Mouse (Mus musculus): Measurements from ENCODE around the gene Abcg2. TPM values are rescaled to one million over a fixed set of nuclear protein-coding genes. Genes with fewer than 3 reads are reported as not detected.

Abcg2 gene
- polyA plus RNA-seq, 1 experiment from 2014 or later = 59.7 TPM

DNA sequence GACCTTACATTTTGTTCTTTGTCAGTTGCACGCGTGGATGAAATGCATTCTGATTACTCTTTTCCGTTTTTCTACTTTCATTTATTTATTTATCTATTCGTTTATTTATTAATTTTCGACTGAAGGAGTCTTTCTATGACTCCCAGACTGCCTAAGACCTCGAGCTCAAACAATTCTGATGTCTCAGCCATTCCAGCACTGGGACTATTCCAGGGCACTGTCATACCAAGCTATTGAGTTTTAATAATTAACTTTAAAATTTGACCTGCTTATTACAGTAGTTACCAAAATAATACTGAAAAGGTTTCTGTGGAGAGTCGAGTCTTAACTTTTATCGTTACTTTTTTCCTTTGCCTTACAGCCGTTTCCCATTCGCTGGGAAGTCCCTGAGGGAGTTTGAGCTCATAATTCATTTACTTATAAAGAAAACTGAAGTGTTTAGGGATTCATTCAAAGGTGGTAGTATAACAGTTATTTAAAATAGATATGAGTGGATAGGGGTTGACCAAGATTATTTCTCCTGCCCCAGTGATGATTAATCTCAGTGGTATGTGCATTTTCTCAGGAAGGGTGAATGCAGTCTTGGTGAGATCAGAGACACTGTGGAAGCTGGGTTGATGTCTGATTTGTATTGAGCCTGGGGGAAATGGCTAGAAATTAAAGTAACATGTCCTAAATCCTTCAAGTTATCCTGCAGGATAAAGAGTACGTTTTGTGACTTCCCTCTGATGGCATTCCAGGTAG is 56.9 kb downstream of the Abcg2 start:
- H3K36me3 ChIP-seq (replicated peaks; ENCODE audit: control insufficient read depth, insufficient read depth, low read depth, low read length) = no peaks in the 10 kb centered on the region
- 41% methylated on average over 11 of the region's 11 CpGs for WGBS
- peak overlapping the region; percentile 60 for H3K4me3 ChIP-seq (ENCODE audit: low read depth, low read length)
- H3K27ac ChIP-seq (replicated peaks; ENCODE audit: low read depth, low read length) = no peak overlapping the region
- H3K9ac ChIP-seq (replicated peaks; ENCODE audit: low read length) = no peak overlapping the region
- no peaks in the 10 kb centered on the region for H3K9me3 ChIP-seq (replicated peaks; ENCODE audit: control insufficient read depth, low read length)
- DNase-seq (ENCODE audit: low spot score) (no peak), ATAC-seq (replicated peaks; ENCODE audit: insufficient number of reproducible peaks, low FRiP score, low TSS enrichment, low read depth) (no peak)
- H3K4me2 ChIP-seq (ENCODE audit: low read depth, low read length) = peak overlapping the region; percentile 68; the same call in 1 of the 2 replicates
- no peaks in the 10 kb centered on the region for H3K4me1 ChIP-seq (ENCODE audit: control insufficient read depth, insufficient read depth, low read length)
- H3K27me3 ChIP-seq (ENCODE audit: control insufficient read depth, insufficient read depth, low read length) = no peaks in the 10 kb centered on the region

- no peaks in the 10 kb centered on the region for H3K27me3 ChIP-seq (ENCODE audit: control insufficient read depth, insufficient read depth, low read length)
- 78% methylated on average over 2 of the region's 2 CpGs for WGBS
- no peak overlapping the region for H3K4me3 ChIP-seq (ENCODE audit: low read depth, low read length)
- DNase-seq (ENCODE audit: low spot score) (no peak), ATAC-seq (replicated peaks; ENCODE audit: insufficient number of reproducible peaks, low FRiP score, low TSS enrichment, low read depth) (no peak)
- no peak overlapping the region for H3K4me2 ChIP-seq (ENCODE audit: low read depth, low read length)
- H3K9me3 ChIP-seq (replicated peaks; ENCODE audit: control insufficient read depth, low read length) = no peaks in the 10 kb centered on the region
- no peaks in the 10 kb centered on the region for H3K36me3 ChIP-seq (replicated peaks; ENCODE audit: control insufficient read depth, insufficient read depth, low read depth, low read length)
- no peaks in the 10 kb centered on the region for H3K4me1 ChIP-seq (ENCODE audit: control insufficient read depth, insufficient read depth, low read length)
- H3K27ac ChIP-seq (replicated peaks; ENCODE audit: low read depth, low read length) = no peak overlapping the region
- H3K9ac ChIP-seq (replicated peaks; ENCODE audit: low read length) = no peak overlapping the region
Measured at GRCm38 (mm10) chr6:58642191-58642590, 57.9 kb downstream of the Abcg2 start.

GRCm38 (mm10) chr6:58644586-58644985 is 60.3 kb downstream of the Abcg2 start:
- Histone ChIP-seq H3K9ac (replicated peaks; ENCODE audit: low read length) (no peak overlapping the region), H3K27me3 (ENCODE audit: control insufficient read depth, insufficient read depth, low read length) (no peaks in the 10 kb centered on the region), H3K36me3 (replicated peaks; ENCODE audit: control insufficient read depth, insufficient read depth, low read depth, low read length) (no peaks in the 10 kb centered on the region), H3K27ac (replicated peaks; ENCODE audit: low read depth, low read length) (no peak overlapping the region), H3K4me2 (ENCODE audit: low read depth, low read length) (no peak overlapping the region), H3K4me3 (ENCODE audit: low read depth, low read length) (no peak overlapping the region), H3K4me1 (ENCODE audit: control insufficient read depth, insufficient read depth, low read length) (no peaks in the 10 kb centered on the region), H3K9me3 (replicated peaks; ENCODE audit: control insufficient read depth, low read length) (no peaks in the 10 kb centered on the region)
- WGBS = 91% methylated on average over 2 of the region's 2 CpGs
- no peak for ATAC-seq (replicated peaks; ENCODE audit: insufficient number of reproducible peaks, low FRiP score, low TSS enrichment, low read depth)
- no peak for DNase-seq (ENCODE audit: low spot score)

- ATAC-seq (replicated peaks; ENCODE audit: insufficient number of reproducible peaks, low FRiP score, low TSS enrichment, low read depth) = no peak
- H3K9me3 ChIP-seq (replicated peaks; ENCODE audit: control insufficient read depth, low read length) = no peaks in the 10 kb centered on the region
- DNase-seq (ENCODE audit: low spot score) = no peak
- no peak overlapping the region for H3K4me3 ChIP-seq (ENCODE audit: low read depth, low read length)
- no peaks in the 10 kb centered on the region for H3K27me3 ChIP-seq (ENCODE audit: control insufficient read depth, insufficient read depth, low read length)
- 74% methylated on average over 3 of the region's 3 CpGs for WGBS
- no peak overlapping the region for H3K4me2 ChIP-seq (ENCODE audit: low read depth, low read length)
- H3K36me3 ChIP-seq (replicated peaks; ENCODE audit: control insufficient read depth, insufficient read depth, low read depth, low read length) = no peaks in the 10 kb centered on the region
- H3K27ac ChIP-seq (replicated peaks; ENCODE audit: low read depth, low read length) = no peak overlapping the region
- H3K4me1 ChIP-seq (ENCODE audit: control insufficient read depth, insufficient read depth, low read length) = no peaks in the 10 kb centered on the region
- no peak overlapping the region for H3K9ac ChIP-seq (replicated peaks; ENCODE audit: low read length)
Measured at GRCm38 (mm10) chr6:58648100-58648749, 63.9 kb downstream of the Abcg2 start.

GRCm38 (mm10) chr6:58650136-58650535 is 65.8 kb downstream of the Abcg2 start:
- ATAC-seq (replicated peaks; ENCODE audit: insufficient number of reproducible peaks, low FRiP score, low TSS enrichment, low read depth) (no peak), DNase-seq (ENCODE audit: low spot score) (no peak)
- Histone ChIP-seq H3K9ac (replicated peaks; ENCODE audit: low read length) (no peak overlapping the region), H3K4me3 (ENCODE audit: low read depth, low read length) (no peak overlapping the region), H3K9me3 (replicated peaks; ENCODE audit: control insufficient read depth, low read length) (no peaks in the 10 kb centered on the region), H3K4me2 (ENCODE audit: low read depth, low read length) (no peak overlapping the region), H3K27me3 (ENCODE audit: control insufficient read depth, insufficient read depth, low read length) (no peaks in the 10 kb centered on the region), H3K36me3 (replicated peaks; ENCODE audit: control insufficient read depth, insufficient read depth, low read depth, low read length) (no peaks in the 10 kb centered on the region), H3K27ac (replicated peaks; ENCODE audit: low read depth, low read length) (no peak overlapping the region), H3K4me1 (ENCODE audit: control insufficient read depth, insufficient read depth, low read length) (no peaks in the 10 kb centered on the region)
- 89% methylated on average over 3 of the region's 3 CpGs for WGBS

GRCm38 (mm10) chr6:58651038-58651437 is 66.7 kb downstream of the Abcg2 start:
- Histone ChIP-seq H3K9ac (replicated peaks; ENCODE audit: low read length) (no peak overlapping the region), H3K4me2 (ENCODE audit: low read depth, low read length) (no peak overlapping the region), H3K27ac (replicated peaks; ENCODE audit: low read depth, low read length) (no peak overlapping the region), H3K4me3 (ENCODE audit: low read depth, low read length) (no peak overlapping the region), H3K27me3 (ENCODE audit: control insufficient read depth, insufficient read depth, low read length) (no peaks in the 10 kb centered on the region), H3K4me1 (ENCODE audit: control insufficient read depth, insufficient read depth, low read length) (no peaks in the 10 kb centered on the region), H3K9me3 (replicated peaks; ENCODE audit: control insufficient read depth, low read length) (no peaks in the 10 kb centered on the region), H3K36me3 (replicated peaks; ENCODE audit: control insufficient read depth, insufficient read depth, low read depth, low read length) (no peaks in the 10 kb centered on the region)
- WGBS = 89% methylated on average over 1 of the region's 1 CpGs
- DNase-seq (ENCODE audit: low spot score) (no peak), ATAC-seq (replicated peaks; ENCODE audit: insufficient number of reproducible peaks, low FRiP score, low TSS enrichment, low read depth) (no peak)

DNA sequence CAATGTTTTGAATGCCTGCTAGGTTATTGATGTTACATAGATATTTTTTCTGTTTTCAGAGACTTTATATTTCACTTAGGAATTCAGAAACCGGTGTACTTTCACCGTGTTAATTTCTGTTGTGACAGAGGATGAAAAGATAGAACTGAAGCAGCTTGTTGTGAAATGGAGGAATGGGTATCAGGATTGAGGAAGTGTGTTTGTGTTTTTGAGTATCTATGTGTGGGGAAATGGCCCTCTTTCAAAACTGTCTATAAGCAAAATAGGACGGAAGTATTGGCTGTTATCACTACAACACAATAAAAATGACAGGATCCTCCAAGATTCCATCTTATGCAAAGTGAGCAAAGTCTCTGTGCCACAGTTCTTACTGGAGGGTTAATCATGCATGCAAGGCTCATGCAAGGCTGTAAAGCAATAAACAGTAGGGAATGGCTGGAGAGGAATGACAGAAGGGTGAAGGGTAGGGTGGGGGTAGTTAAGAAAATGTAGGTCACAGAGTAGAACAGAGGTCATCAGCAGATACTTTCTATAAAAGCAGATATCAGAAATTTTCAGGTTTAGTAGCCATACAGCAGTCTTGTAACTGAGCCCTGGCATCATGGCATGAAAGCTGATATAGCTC is 76.7 kb downstream of the Abcg2 start:
- Histone ChIP-seq H3K9ac (replicated peaks; ENCODE audit: low read length) (no peak overlapping the region), H3K4me1 (ENCODE audit: control insufficient read depth, insufficient read depth, low read length) (no peaks in the 10 kb centered on the region), H3K36me3 (replicated peaks; ENCODE audit: control insufficient read depth, insufficient read depth, low read depth, low read length) (no peaks in the 10 kb centered on the region), H3K9me3 (replicated peaks; ENCODE audit: control insufficient read depth, low read length) (no peaks in the 10 kb centered on the region), H3K27ac (replicated peaks; ENCODE audit: low read depth, low read length) (no peak overlapping the region), H3K27me3 (ENCODE audit: control insufficient read depth, insufficient read depth, low read length) (no peaks in the 10 kb centered on the region), H3K4me3 (ENCODE audit: low read depth, low read length) (no peak overlapping the region), H3K4me2 (ENCODE audit: low read depth, low read length) (no peak overlapping the region)
- DNase-seq (ENCODE audit: low spot score) (no peak), ATAC-seq (replicated peaks; ENCODE audit: insufficient number of reproducible peaks, low FRiP score, low TSS enrichment, low read depth) (no peak)
- WGBS = 92% methylated on average over 3 of the region's 3 CpGs

GRCm38 (mm10) chr6:58677802-58678201 is 93.5 kb downstream of the Abcg2 start:
- H3K4me2 ChIP-seq (ENCODE audit: low read depth, low read length) = no peak overlapping the region
- H3K4me1 ChIP-seq (ENCODE audit: control insufficient read depth, insufficient read depth, low read length) = no peaks in the 10 kb centered on the region
- H3K4me3 ChIP-seq (ENCODE audit: low read depth, low read length) = no peak overlapping the region
- no peaks in the 10 kb centered on the region for H3K27me3 ChIP-seq (ENCODE audit: control insufficient read depth, insufficient read depth, low read length)
- 91% methylated on average over 1 of the region's 1 CpGs for WGBS
- no peaks in the 10 kb centered on the region for H3K9me3 ChIP-seq (replicated peaks; ENCODE audit: control insufficient read depth, low read length)
- H3K27ac ChIP-seq (replicated peaks; ENCODE audit: low read depth, low read length) = no peak overlapping the region
- no peak overlapping the region for H3K9ac ChIP-seq (replicated peaks; ENCODE audit: low read length)
- ATAC-seq (replicated peaks; ENCODE audit: insufficient number of reproducible peaks, low FRiP score, low TSS enrichment, low read depth) = no peak
- no peaks in the 10 kb centered on the region for H3K36me3 ChIP-seq (replicated peaks; ENCODE audit: control insufficient read depth, insufficient read depth, low read depth, low read length)
- DNase-seq (ENCODE audit: low spot score) = no peak
